Comparison of ENCODE assay signal across 9 mouse cellular contexts in the genomic region with DNA sequence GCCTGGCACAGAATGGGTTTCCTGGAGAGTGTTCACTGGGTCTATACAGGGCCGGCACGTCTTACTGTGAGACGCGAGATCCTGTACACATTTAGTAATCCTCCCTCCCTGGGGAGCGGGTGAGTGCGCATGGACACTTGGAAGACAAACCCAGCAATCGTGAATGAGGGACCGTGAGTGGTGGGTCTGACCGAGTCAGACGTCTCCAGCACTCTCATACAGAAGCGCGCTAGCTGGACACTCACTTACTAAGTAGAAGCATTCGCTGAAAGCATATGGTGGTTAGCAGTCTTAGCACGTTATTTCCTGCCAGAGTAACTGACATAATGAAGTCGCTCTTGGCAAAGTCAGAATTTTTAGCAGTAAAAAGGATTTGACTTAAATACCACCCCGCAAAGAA.
DNase-seq lines count a peak whose midpoint lies in the region; ATAC-seq and TF ChIP-seq lines count a peak whose summit lies in the region.
"Had no signal": no experiment of that assay in that cellular context is flagged by ENCODE, and none has a peak within 500 bp of the region (broad histone marks: within the 10 kb centered on the region; RNA-seq: fewer than 3 reads in every experiment).

No protein-coding gene starts in this region.

- 67% methylated on average over 16 of the region's 16 CpGs for WGBS in lung, embryonic 14.5 days
- 63% methylated on average over 16 of the region's 16 CpGs for WGBS in forebrain, embryonic 14.5 days
- WGBS in thymus, adult 2 months, result 90% methylated on average over 16 of the region's 16 CpGs

- peaks cover 31% of the 10 kb centered on the region for H3K4me1 ChIP-seq in lung, embryonic 14.5 days (ENCODE audit: insufficient read depth)
- peaks cover 28% of the 10 kb centered on the region for H3K4me1 ChIP-seq in forebrain, embryonic 14.5 days (ENCODE audit: control insufficient read depth, insufficient read depth, low read length)
- no peaks in the 10 kb centered on the region for H3K4me1 ChIP-seq in thymus, adult 2 months (replicated peaks; ENCODE audit: control insufficient read depth, insufficient read depth, low read length)
- H3K4me1 ChIP-seq: megakaryocyte, embryonic 14.5 days had no signal

- H3K9me3 ChIP-seq in lung, embryonic 14.5 days (ENCODE audit: low read depth, low read length), result no peaks in the 10 kb centered on the region
- H3K9me3 ChIP-seq in forebrain, embryonic 14.5 days (replicated peaks; ENCODE audit: control insufficient read depth, low read length), result no peaks in the 10 kb centered on the region
- H3K9me3 ChIP-seq: megakaryocyte, embryonic 14.5 days had no signal

- no peak overlapping the region for H3K4me2 ChIP-seq in lung, embryonic 14.5 days
- H3K4me2 ChIP-seq in forebrain, embryonic 14.5 days (ENCODE audit: low read length), result 0 out of 2 replicates have a peak overlapping the region, but pooled peaks have one; percentile 14

- no peak for TF ChIP-seq CTCF in lung, embryonic 14.5 days (IDR thresholded peaks at IDR 0.05; ENCODE audit: low read depth)
- no peak for TF ChIP-seq CTCF in thymus, adult 2 months (IDR thresholded peaks at IDR 0.05; ENCODE audit: borderline replicate concordance, control insufficient read depth, extremely low read depth, insufficient read depth, low read length, poor library complexity)

- TF ChIP-seq POLR2A in thymus, adult 2 months (IDR thresholded peaks at IDR 0.05; ENCODE audit: control insufficient read depth, extremely low read depth, insufficient read depth, low read length, poor library complexity), result no peak

- peak; percentile 58 for DNase-seq in lung, embryonic 14.5 days
- DNase-seq in lung, adult 18-20 months, result no peak
- peak; percentile 74 for DNase-seq in forebrain, embryonic 14.5 days (ENCODE audit: low spot score)
- DNase-seq in left cerebral cortex, postnatal 14 days (ENCODE audit: low spot score in 2 of 2), result peak; percentile 52 to 70
- peak; percentile 37 for DNase-seq in right cerebral cortex, postnatal 4 days
- no peak for DNase-seq in T-cell, adult 2 months (ENCODE audit: low spot score)
- DNase-seq in thymus, adult 2 months, result no peak
- DNase-seq: thymus, postnatal 4 days had no signal

- intact Hi-C loops in left cerebral cortex, postnatal 14 days (cut with DNase I), result no loop called here

- H3K36me3 ChIP-seq in lung, embryonic 14.5 days (ENCODE audit: insufficient read depth), result no peaks in the 10 kb centered on the region
- no peaks in the 10 kb centered on the region for H3K36me3 ChIP-seq in forebrain, embryonic 14.5 days (ENCODE audit: control insufficient read depth, insufficient read depth, low read length)
- no peaks in the 10 kb centered on the region for H3K36me3 ChIP-seq in thymus, adult 2 months (ENCODE audit: control insufficient read depth, insufficient read depth, low read length)

- no peak overlapping the region for H3K27ac ChIP-seq in lung, embryonic 14.5 days (ENCODE audit: low read depth)
- peak overlapping the region; percentile 60 for H3K27ac ChIP-seq in forebrain, embryonic 14.5 days (ENCODE audit: low read depth, low read length)
- H3K27ac ChIP-seq in thymus, adult 2 months (ENCODE audit: control insufficient read depth, insufficient read depth, low read length), result no peak overlapping the region

- no peak overlapping the region for H3K9ac ChIP-seq in lung, embryonic 14.5 days
- H3K9ac ChIP-seq in forebrain, embryonic 14.5 days (ENCODE audit: low read length), result peak overlapping the region; percentile 40; the same call in 1 of the 2 replicates

- no peak overlapping the region for H3K4me3 ChIP-seq in lung, embryonic 14.5 days (ENCODE audit: low read depth, low read length)
- no peak overlapping the region for H3K4me3 ChIP-seq in forebrain, embryonic 14.5 days (ENCODE audit: low read depth, low read length)
- H3K4me3 ChIP-seq in thymus, adult 2 months (ENCODE audit: control insufficient read depth, insufficient read depth, low read length), result no peak overlapping the region
- H3K4me3 ChIP-seq: megakaryocyte, embryonic 14.5 days had no signal

- H3K27me3 ChIP-seq in lung, embryonic 14.5 days (ENCODE audit: insufficient read depth, low read length), result no peaks in the 10 kb centered on the region
- H3K27me3 ChIP-seq in forebrain, embryonic 14.5 days (replicated peaks; ENCODE audit: control insufficient read depth, insufficient read depth, low read length), result no peaks in the 10 kb centered on the region
- H3K27me3 ChIP-seq in thymus, adult 2 months (ENCODE audit: control insufficient read depth, insufficient read depth, low read length), result no peaks in the 10 kb centered on the region

- ATAC-seq in lung, embryonic 14.5 days (ENCODE audit: insufficient read depth), result no peak
- ATAC-seq in forebrain, embryonic 14.5 days, result peak; percentile 45; the same call in 1 of the 2 replicates

Comparison
In these comparisons a context has a peak if more than half of its experiments do, and no peak if none do; other contexts are left out.
1. DNase-seq: peak in lung, embryonic 14.5 days (single experiment), forebrain, embryonic 14.5 days (single experiment), left cerebral cortex, postnatal 14 days (2 of 2) and right cerebral cortex, postnatal 4 days (single experiment); none in lung, adult 18-20 months (0 of 2), T-cell, adult 2 months (single experiment) and thymus, adult 2 months (single experiment).